Comparison of ENCODE assay signal across 7 mouse cellular contexts in genomic region chr12:101718054-101718754, GRCm38 (mm10). TPM values are rescaled to one million over a fixed set of nuclear protein-coding genes. Genes with fewer than 3 reads are reported as not detected.
DNase-seq lines count a peak whose midpoint lies in the region; ATAC-seq and TF ChIP-seq lines count a peak whose summit lies in the region.

Gene Tc2n (minus strand): TSS chr12:101718523.

- peak within 1 kb of the TSS; percentile 98 for H3K4me2 ChIP-seq in intestine, embryonic 15.5 days (replicated peaks)
- H3K4me2 ChIP-seq in limb, embryonic 14.5 days (replicated peaks; ENCODE audit: low read depth, low read length, severe bottlenecking) = peak within 1 kb of the TSS; percentile 98
- H3K4me2 ChIP-seq in midbrain, embryonic 14.5 days (ENCODE audit: low read length) = peak within 1 kb of the TSS; percentile 98

- peak within 1 kb of the TSS; percentile 60 for H3K9ac ChIP-seq in intestine, embryonic 15.5 days
- H3K9ac ChIP-seq in limb, embryonic 14.5 days (ENCODE audit: low read depth, low read length, severe bottlenecking) = peak within 1 kb of the TSS; percentile 56
- H3K9ac ChIP-seq in midbrain, embryonic 14.5 days (replicated peaks; ENCODE audit: low read length) = peak within 1 kb of the TSS; percentile 50

- peak within 1 kb of the TSS; percentile 23 for H3K4me3 ChIP-seq in cortical plate, adult 2 months (ENCODE audit: insufficient read depth, low read length)
- H3K4me3 ChIP-seq in intestine, embryonic 15.5 days (replicated peaks) = peak within 1 kb of the TSS; percentile 64
- H3K4me3 ChIP-seq in limb, embryonic 14.5 days (replicated peaks; ENCODE audit: low read length) = peak within 1 kb of the TSS; percentile 67
- H3K4me3 ChIP-seq in midbrain, embryonic 14.5 days (replicated peaks; ENCODE audit: low read depth, low read length) = peak within 1 kb of the TSS; percentile 70

- no peaks in the 10 kb centered on the region for H3K36me3 ChIP-seq in intestine, embryonic 15.5 days
- no peaks in the 10 kb centered on the region for H3K36me3 ChIP-seq in limb, embryonic 14.5 days (ENCODE audit: control insufficient read depth, insufficient read depth, low read length)
- no peaks in the 10 kb centered on the region for H3K36me3 ChIP-seq in midbrain, embryonic 14.5 days (ENCODE audit: control insufficient read depth, insufficient read depth, low read length)

- no peak for TF ChIP-seq CTCF in cortical plate, adult 2 months (IDR thresholded peaks at IDR 0.05; ENCODE audit: extremely low read depth, insufficient read depth, low read length)

- H3K27me3 ChIP-seq in intestine, embryonic 15.5 days (replicated peaks) = peaks cover 9% of the 10 kb centered on the region
- H3K27me3 ChIP-seq in limb, embryonic 14.5 days (ENCODE audit: control insufficient read depth, insufficient read depth, low read length) = 0 out of 2 replicates have a peak, but pooled peaks cover 4% of the 10 kb centered on the region
- H3K27me3 ChIP-seq in midbrain, embryonic 14.5 days (ENCODE audit: control insufficient read depth, insufficient read depth, low read length) = peaks cover 7% of the 10 kb centered on the region; the same call in 1 of the 2 replicates

- no peaks in the 10 kb centered on the region for H3K9me3 ChIP-seq in intestine, embryonic 15.5 days
- no peaks in the 10 kb centered on the region for H3K9me3 ChIP-seq in limb, embryonic 14.5 days (ENCODE audit: control insufficient read depth, low read length)
- no peaks in the 10 kb centered on the region for H3K9me3 ChIP-seq in midbrain, embryonic 14.5 days (ENCODE audit: control insufficient read depth, low read length)

- no peak within 1 kb of the TSS for H3K27ac ChIP-seq in cortical plate, adult 2 months (ENCODE audit: insufficient read depth, low read length)
- H3K27ac ChIP-seq in intestine, embryonic 15.5 days = peak within 1 kb of the TSS; percentile 81
- no peak within 1 kb of the TSS for H3K27ac ChIP-seq in limb, embryonic 14.5 days (replicated peaks; ENCODE audit: low read depth, low read length)
- no peak within 1 kb of the TSS for H3K27ac ChIP-seq in midbrain, embryonic 14.5 days (replicated peaks; ENCODE audit: low read depth, low read length)

- under 1% methylated on average over 58 of the region's 75 CpGs for WGBS in intestine, embryonic 15.5 days
- WGBS in limb, embryonic 14.5 days = under 1% methylated on average over 48 of the region's 75 CpGs
- under 1% methylated on average over 70 of the region's 75 CpGs for WGBS in midbrain, embryonic 14.5 days

- H3K4me1 ChIP-seq in cortical plate, adult 2 months (ENCODE audit: control insufficient read depth, insufficient read depth, low read length) = no peaks in the 10 kb centered on the region
- H3K4me1 ChIP-seq in intestine, embryonic 15.5 days (replicated peaks) = no peaks in the 10 kb centered on the region
- no peaks in the 10 kb centered on the region for H3K4me1 ChIP-seq in limb, embryonic 14.5 days (ENCODE audit: control insufficient read depth, insufficient read depth, low read length)
- no peaks in the 10 kb centered on the region for H3K4me1 ChIP-seq in midbrain, embryonic 14.5 days (ENCODE audit: control insufficient read depth, insufficient read depth, low read length)

- DNase-seq in adrenal gland, adult 8-10 months = peak; percentile 60
- DNase-seq in gastrocnemius, postnatal 25 days = peak; percentile 16
- peak; percentile 58 for DNase-seq in limb, embryonic 14.5 days (ENCODE audit: low spot score)
- peak; percentile 73 for DNase-seq in midbrain, embryonic 14.5 days
- DNase-seq in spleen, postnatal 36 days (ENCODE audit: low spot score in 2 of 2) = peak; percentile 33 to 51

- peak; percentile 100 for ATAC-seq in intestine, embryonic 15.5 days
- peak; percentile 89 for ATAC-seq in limb, embryonic 14.5 days (ENCODE audit: low FRiP score, low read depth)
- ATAC-seq in midbrain, embryonic 14.5 days (ENCODE audit: low FRiP score, low TSS enrichment) = peak; percentile 94

- TF ChIP-seq POLR2A in cortical plate, adult 2 months (IDR thresholded peaks at IDR 0.05; ENCODE audit: extremely low read depth, insufficient read depth, low read length) = no peak
- no peak for TF ChIP-seq POLR2A in limb, embryonic 14.5 days (IDR thresholded peaks at IDR 0.05; ENCODE audit: borderline replicate concordance, extremely low read depth, insufficient read depth, insufficient read length)

RNA-seq across cellular contexts. Expression of gene Tc2n, which starts in this region (rescaled TPM):
- total RNA-seq in adrenal gland, adult 8-10 months (2022) = 1 to 10 TPM in 3 of 4 experiments, under 1 TPM in 1; 0.80 to 1.8 (median 1.5) TPM
- 0.02 and 0.06 TPM in 2 replicates for polyA plus RNA-seq in cortical plate, adult 2 months (2012; rRNA removed)
- under 1 TPM; 0.51 to 0.54 TPM for total RNA-seq in gastrocnemius, postnatal 25 days (2021)
- polyA plus RNA-seq in intestine, embryonic 15.5 days (2015; fragmentation: Nextera tagmentation; extraction: Ambion mirVana) = 3.5 and 4.0 TPM in 2 replicates
- 0.36 and 0.48 TPM in 2 replicates for polyA plus RNA-seq in limb, embryonic 14.5 days (2012; rRNA removed)
- polyA plus RNA-seq in limb, embryonic 14.5 days (2014; fragmentation: Nextera tagmentation; extraction: Ambion mirVana) = 0.94 and 0.95 TPM in 2 replicates
- polyA plus RNA-seq in midbrain, embryonic 14.5 days (2014; fragmentation: Nextera tagmentation; extraction: Ambion mirVana) = 0.34 and 0.36 TPM in 2 replicates

Comparison
In these comparisons a context has a peak if more than half of its experiments do, and no peak if none do; other contexts are left out.
1. Peak in DNase-seq in gastrocnemius, postnatal 25 days; RNA of the gene not detected or under 1 TPM.
2. Peak in DNase-seq, ATAC-seq, H3K4me3 ChIP-seq, H3K9ac ChIP-seq and H3K4me2 ChIP-seq in limb, embryonic 14.5 days; RNA of the gene not detected or under 1 TPM.
3. Peak in DNase-seq, ATAC-seq, H3K4me3 ChIP-seq, H3K9ac ChIP-seq and H3K4me2 ChIP-seq in midbrain, embryonic 14.5 days; RNA of the gene not detected or under 1 TPM.
4. DNase-seq: peak in every context shown above with its lines; median percentile 73 in midbrain, embryonic 14.5 days; 60 in adrenal gland, adult 8-10 months; 58 in limb, embryonic 14.5 days; 42 in spleen, postnatal 36 days; 16 in gastrocnemius, postnatal 25 days.